Mouse (Mus musculus) olfactory bulb, adult 2 months (tissue): ENCODE data around the gene Ppm1n. TPM values are rescaled to one million over a fixed set of nuclear protein-coding genes. Genes with fewer than 3 reads are reported as not detected.

Experiments used
- H3K27ac ChIP-seq: fragments of 200-500 bp; 2 replicates; pipeline ENCODE4 v1.5.1; 2012; ENCODE audit warnings: low read depth, low read length; ENCODE audit not compliant: insufficient read depth
- H3K4me1 ChIP-seq: fragments of 200-500 bp; 2 replicates; pipeline ENCODE4 v1.6.1; 2012; ENCODE audit warnings: low read length; ENCODE audit not compliant: control insufficient read depth, insufficient read depth
- H3K4me3 ChIP-seq: fragments of 200-500 bp; 2 replicates; pipeline ENCODE4 v1.5.1; 2012; ENCODE audit warnings: mild to moderate bottlenecking, low read depth, low read length, moderate library complexity; ENCODE audit not compliant: insufficient read depth
- CTCF ChIP-seq: fragments of 200-500 bp; IDR thresholded peaks from 2 replicates; pipeline ENCODE4 v1.5.1; 2012; ENCODE audit warnings: low read depth, mild to moderate bottlenecking, low read length, moderate library complexity; ENCODE audit not compliant: insufficient read depth
- POLR2A ChIP-seq: fragments of 200-500 bp; IDR thresholded peaks from 2 replicates; pipeline ENCODE4 v1.6.1; 2012; ENCODE audit warnings: mild to moderate bottlenecking, low read depth, low read length, moderate library complexity; ENCODE audit not compliant: insufficient read depth
- WGBS: fragments of 180-500 bp; shearing (Covaris S2); methylation state at CpG from one replicate; pipeline ENCODE4 v1.1.7; 2018; 5-methylcytosine and 5-hydroxymethylcytosine counted together
- polyA plus RNA-seq: library from polyadenylated mRNA; stranded (reverse); fragments of >200 nt; gene quantifications from 2 replicates; pipeline ENCODE4 v1.2.4, GENCODE M21; 2012; ENCODE audit warnings: low replicate concordance; ENCODE audit not compliant: missing spikeins, insufficient read depth, insufficient read length

Ppm1n gene
- polyA plus RNA-seq, result not detected in 2 replicates

GRCm38 (mm10) chr7:19279581-19280114 is at the start of gene Ppm1n:
Gene Ppm1n (minus strand): TSS chr7:19280064.
- H3K4me3 ChIP-seq, result 0 out of 2 replicates have a peak within 1 kb of the TSS, but pooled peaks have one; percentile 21
- 3% methylated on average over 46 of the region's 46 CpGs for WGBS

DNA sequence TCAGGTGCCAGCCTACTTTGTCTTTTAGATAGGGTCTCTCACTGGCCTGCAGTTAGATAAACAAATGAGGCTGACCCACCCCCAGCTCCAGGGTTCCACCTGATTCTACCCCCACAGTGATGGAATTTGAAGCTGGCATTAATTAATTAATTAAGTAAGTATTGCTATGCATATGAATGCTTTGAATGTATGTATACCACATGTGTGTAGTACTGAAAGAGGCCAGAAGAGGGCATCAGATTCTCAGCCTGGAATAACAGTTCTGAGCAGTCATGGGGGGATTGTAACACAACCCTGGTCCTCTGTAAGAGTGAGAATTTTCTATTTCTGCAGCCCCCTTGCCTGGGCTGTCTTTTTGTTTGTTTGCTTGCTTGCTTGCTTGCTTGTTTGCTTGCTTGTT is 48.6 kb upstream of the Ppm1n start:
- H3K4me3 ChIP-seq, result no peak overlapping the region
- peaks cover 14% of the 10 kb centered on the region for H3K4me1 ChIP-seq
- no peak for TF ChIP-seq POLR2A
- no peak for TF ChIP-seq CTCF
- no peak overlapping the region for H3K27ac ChIP-seq

More at GRCm38 (mm10) chr7:19279581-19280114, at the start of gene Ppm1n:
- no peak within 1 kb of the TSS for H3K27ac ChIP-seq
- no peak for TF ChIP-seq POLR2A
- no peak for TF ChIP-seq CTCF
- peaks cover 12% of the 10 kb centered on the region for H3K4me1 ChIP-seq

DNA sequence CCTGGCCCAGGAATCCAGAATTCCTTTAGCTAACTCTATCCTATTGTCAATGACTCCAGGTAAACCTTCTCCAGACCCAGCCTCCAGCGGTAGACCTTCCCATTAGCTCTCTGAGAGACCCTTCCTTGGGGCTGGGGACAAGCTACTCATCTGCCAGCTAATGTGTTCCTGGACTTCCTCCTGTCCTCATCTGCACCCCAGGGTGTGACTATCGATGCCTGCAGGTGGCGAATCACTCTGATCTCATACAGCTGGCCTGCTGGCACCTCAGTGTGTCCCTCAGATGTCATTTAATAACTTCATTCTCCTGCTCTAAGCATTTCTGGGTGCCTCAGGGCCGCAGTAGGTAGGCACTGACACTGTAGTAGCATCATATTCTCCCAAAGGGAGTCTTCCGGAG is 47.9 kb upstream of the Ppm1n start:
- H3K4me3 ChIP-seq, result no peak overlapping the region
- TF ChIP-seq POLR2A, result no peak
- no peak for TF ChIP-seq CTCF
- H3K4me1 ChIP-seq, result peaks cover 14% of the 10 kb centered on the region
- H3K27ac ChIP-seq, result peak overlapping the region; percentile 57; the same call in 1 of the 2 replicates
- 83% methylated on average over 5 of the region's 5 CpGs for WGBS

DNA sequence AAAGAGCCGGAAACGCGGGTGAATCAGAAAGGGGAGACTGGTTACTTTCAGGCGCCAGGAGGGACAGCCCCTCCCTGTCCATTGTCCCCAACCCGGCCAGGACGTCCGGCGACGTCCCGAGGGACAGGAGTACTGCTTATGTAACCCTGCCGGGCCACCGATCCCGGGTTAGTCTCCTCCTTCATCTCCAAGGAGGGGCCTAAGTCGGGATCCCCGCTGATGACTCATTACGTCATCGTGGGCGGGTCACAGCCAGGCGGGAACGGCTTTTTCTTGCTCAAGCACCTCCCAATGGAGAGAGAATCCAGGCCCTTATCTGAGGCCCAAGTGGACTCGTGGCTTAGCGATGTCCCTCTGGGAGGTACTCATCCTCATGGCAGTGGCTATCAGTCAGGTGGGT is 47.3 kb upstream of the Ppm1n start:
- peaks cover 11% of the 10 kb centered on the region for H3K4me1 ChIP-seq
- H3K4me3 ChIP-seq, result peak overlapping the region; percentile 63
- H3K27ac ChIP-seq, result peak overlapping the region; percentile 83
- no peak for TF ChIP-seq CTCF
- TF ChIP-seq POLR2A, result peak; percentile 79
- under 1% methylated on average over 22 of the region's 22 CpGs for WGBS

- Histone ChIP-seq H3K4me3 (peak overlapping the region; percentile 63), H3K4me1 (peaks cover 9% of the 10 kb centered on the region), H3K27ac (peak overlapping the region; percentile 83)
- WGBS, result under 1% methylated on average over 19 of the region's 20 CpGs
- TF ChIP-seq CTCF, result no peak
- 0 out of 2 replicates have a peak, but pooled peaks have one; percentile 30 for TF ChIP-seq POLR2A
These were observed 46.5 kb upstream of the Ppm1n start for GRCm38 (mm10) chr7:19326359-19326758.

DNA sequence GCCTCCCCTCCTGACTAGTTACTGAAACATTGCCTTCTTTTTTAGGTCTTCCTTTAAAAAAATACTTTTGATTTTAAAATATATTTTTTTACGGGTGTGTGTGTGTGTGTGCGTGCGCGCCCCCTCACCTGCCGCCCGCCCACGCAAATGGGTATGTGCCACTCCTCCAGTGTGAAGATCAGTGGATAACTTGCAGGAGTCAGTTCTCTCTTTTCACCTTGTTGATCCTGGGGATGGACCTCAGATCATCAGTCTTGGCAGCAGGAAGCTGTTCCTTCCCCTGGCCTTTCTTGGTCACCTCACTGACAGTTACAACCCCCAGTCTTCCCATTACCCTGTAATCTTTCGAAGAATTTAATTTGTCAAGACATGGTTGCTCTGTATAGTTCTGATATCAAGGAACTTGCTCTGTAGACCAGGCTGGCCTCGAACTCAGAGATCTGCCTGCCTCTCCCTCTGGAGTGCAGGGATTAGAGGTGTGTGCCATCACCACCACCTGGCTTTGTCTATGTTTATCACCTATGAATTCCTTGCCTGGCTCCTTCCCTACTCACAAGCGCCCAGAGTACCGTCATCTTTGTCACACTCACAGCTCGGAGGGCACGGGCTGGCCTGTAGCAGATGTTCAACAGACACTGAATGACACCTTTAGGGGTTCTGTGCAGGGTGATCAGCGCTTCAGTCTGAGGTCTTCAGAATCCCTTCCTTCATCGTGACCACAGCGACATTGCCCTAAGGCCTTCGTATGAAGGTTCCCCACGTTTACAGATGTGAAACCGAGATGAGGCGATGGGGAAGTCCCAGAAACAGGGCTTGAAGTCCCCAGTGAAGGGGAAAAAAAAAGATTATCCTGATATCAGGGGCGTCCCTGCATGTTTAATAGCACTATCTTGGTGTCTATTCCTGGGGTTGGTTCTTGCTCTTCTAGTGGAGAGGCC is 45.7 kb upstream of the Ppm1n start:
- 80% methylated on average over 21 of the region's 21 CpGs for WGBS
- Histone ChIP-seq H3K4me1 (peaks cover 9% of the 10 kb centered on the region), H3K4me3 (no peak overlapping the region), H3K27ac (no peak overlapping the region)
- no peak for TF ChIP-seq POLR2A
- TF ChIP-seq CTCF, result no peak

GRCm38 (mm10) chr7:19324221-19324620 is 44.4 kb upstream of the Ppm1n start:
- Histone ChIP-seq H3K4me3 (no peak overlapping the region), H3K4me1 (peaks cover 16% of the 10 kb centered on the region), H3K27ac (no peak overlapping the region)
- no peak for TF ChIP-seq POLR2A
- TF ChIP-seq CTCF, result no peak
- WGBS, result 87% methylated on average over 11 of the region's 11 CpGs

- no peak overlapping the region for H3K4me3 ChIP-seq
- TF ChIP-seq CTCF, result no peak
- no peak for TF ChIP-seq POLR2A
- H3K27ac ChIP-seq, result no peak overlapping the region
- H3K4me1 ChIP-seq, result peaks cover 15% of the 10 kb centered on the region
- 65% methylated on average over 9 of the region's 9 CpGs for WGBS
These were observed 42.6 kb upstream of the Ppm1n start for GRCm38 (mm10) chr7:19322489-19322888.

GRCm38 (mm10) chr7:19321464-19321863 is 41.6 kb upstream of the Ppm1n start:
- WGBS, result 62% methylated on average over 5 of the region's 5 CpGs
- Histone ChIP-seq H3K27ac (no peak overlapping the region), H3K4me3 (no peak overlapping the region), H3K4me1 (peaks cover 10% of the 10 kb centered on the region)
- TF ChIP-seq POLR2A (no peak), CTCF (no peak)
